Mouse (Mus musculus): ENCODE data around the gene Frmd6. TPM values are rescaled to one million over a fixed set of nuclear protein-coding genes. Genes with fewer than 3 reads are reported as not detected.

The Frmd6 gene
- total RNA-seq, 2 experiments from 2014 or later: 38.3 to 41.1 TPM

DNA sequence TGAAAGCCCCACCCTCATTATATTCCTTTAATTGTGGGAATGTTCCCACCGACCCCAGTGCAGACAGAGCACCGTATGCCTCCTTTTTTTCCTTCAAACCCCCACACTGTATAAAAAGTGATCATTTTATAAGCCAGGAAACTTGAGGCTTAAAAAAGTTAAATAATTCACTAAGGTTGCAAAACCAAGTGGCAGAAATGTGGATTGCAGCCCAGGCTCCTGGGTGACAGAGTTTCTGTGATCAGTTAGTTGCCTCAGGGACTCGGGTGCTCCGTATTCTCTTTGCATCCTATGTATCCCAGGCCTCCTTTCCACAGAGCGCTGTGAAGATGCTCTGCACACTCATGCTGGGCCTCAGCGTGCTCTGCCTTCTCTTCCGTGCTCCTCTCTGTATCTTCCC is 58.8 kb downstream of the Frmd6 start:
- intact Hi-C loops (cut with DNase I): loop anchor here (5.0 kb wide), 1 partner anchor 57 kb away; the partner anchor contains the start of gene Frmd6
- DNase-seq: no peak

GRCm38 (mm10) chr12:70884973-70885372 is 59.7 kb downstream of the Frmd6 start:
- intact Hi-C loops (cut with DNase I): loop anchor here (5.0 kb wide), 1 partner anchor 58 kb away; the partner anchor contains the start of gene Frmd6
- no peak for DNase-seq

- no peak for DNase-seq
- intact Hi-C loops (cut with DNase I): no loop called here
Observed at GRCm38 (mm10) chr12:70885576-70885975, 60.3 kb downstream of the Frmd6 start.

GRCm38 (mm10) chr12:70890405-70890804 is 65.1 kb downstream of the Frmd6 start:
- DNase-seq: no peak
- intact Hi-C loops (cut with DNase I): no loop called here

GRCm38 (mm10) chr12:70890874-70891470 is 65.7 kb downstream of the Frmd6 start:
- DNase-seq: no peak
- intact Hi-C loops (cut with DNase I): no loop called here

GRCm38 (mm10) chr12:70895275-70895674 is 70.0 kb downstream of the Frmd6 start:
- intact Hi-C loops (cut with DNase I): no loop called here
- DNase-seq: no peak

- intact Hi-C loops (cut with DNase I): no loop called here
Observed at GRCm38 (mm10) chr12:70896068-70896467, 70.8 kb downstream of the Frmd6 start.

DNA sequence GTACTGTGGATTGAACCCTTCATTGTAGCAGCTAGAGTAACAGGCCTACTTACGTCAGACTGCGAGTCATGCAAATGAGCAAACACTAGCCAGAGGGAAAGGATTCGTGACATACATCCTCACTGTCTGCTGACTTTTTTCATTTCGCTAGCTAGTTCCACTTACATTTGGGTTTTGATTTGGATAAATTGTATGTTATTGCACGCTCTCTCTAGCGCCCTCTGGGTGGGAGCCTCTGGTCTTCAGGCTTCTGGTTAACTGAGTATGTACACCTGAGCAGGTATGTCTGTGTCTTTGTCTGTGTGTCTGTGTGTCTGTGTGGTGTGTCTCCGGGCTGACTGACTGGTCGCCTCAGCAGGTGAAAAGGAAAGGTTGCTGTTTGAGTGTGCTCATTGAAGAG is 72.1 kb downstream of the Frmd6 start:
- intact Hi-C loops (cut with DNase I): no loop called here
- no peak for DNase-seq

More at GRCm38 (mm10) chr12:70896068-70896467, 70.8 kb downstream of the Frmd6 start:
- DNase-seq: no peak

DNA sequence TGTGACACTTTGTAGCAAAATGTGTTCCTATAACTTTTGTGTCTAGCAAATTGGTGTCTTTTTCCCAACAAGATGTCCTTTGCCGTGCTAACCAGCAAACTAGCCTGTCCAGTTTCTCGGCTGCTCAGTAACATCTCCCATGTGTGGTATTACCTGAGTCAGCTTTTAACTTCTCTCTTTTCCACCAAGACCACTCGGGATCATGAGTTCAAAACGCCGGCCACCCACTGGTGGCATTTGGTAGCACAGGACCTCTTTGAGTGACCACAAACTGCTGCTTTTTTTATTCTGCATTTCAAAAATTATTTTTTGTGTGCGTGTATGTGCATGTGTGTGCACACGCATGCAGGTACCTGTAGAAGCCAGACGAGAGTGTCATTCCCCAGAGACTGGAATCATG is 73.1 kb downstream of the Frmd6 start:
- intact Hi-C loops (cut with DNase I): no loop called here
- DNase-seq: no peak

DNA sequence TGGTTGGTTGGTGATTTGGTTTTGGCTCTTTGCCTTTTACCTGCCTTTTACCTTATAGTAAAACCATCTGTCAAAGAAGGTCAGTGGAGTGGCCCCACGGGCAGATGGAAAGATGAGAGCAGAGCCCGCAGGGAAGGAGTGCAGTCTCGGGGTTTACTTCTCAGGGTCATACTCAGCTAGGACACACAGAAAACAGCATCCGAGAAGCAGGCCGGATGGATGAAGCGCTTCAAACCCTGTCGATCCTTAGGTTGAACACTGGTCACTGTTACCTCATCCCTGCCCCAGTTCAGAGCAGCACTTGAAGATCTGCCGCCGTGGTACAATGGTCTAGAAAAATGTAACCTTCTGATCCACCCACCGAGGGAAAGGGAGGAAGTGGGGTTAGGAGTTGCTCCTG is 79.2 kb downstream of the Frmd6 start:
- intact Hi-C loops (cut with DNase I): no loop called here
- no peak for DNase-seq

GRCm38 (mm10) chr12:70906867-70907266 is 81.6 kb downstream of the Frmd6 start:
- DNase-seq: no peak
- intact Hi-C loops (cut with DNase I): no loop called here

DNA sequence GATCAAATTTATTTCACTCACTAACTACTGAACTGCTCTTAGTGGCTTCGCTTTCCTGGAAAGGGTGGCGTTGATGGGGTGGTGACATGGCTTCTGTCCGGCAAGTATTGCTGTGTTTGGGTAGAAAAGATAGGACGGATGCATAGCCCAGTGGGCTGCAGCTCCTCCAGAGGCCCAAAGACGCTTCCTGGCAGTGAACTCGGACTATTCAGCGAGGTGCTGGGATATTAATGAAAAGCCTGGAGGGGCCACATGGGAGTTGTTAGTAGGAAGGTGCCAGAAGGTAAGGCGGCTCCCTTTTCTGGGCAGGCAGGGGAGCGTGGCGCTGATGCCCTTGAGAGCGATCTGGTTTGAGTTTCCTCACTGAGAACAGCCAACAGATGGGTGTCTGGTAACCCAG is 82.3 kb downstream of the Frmd6 start:
- DNase-seq: no peak
- intact Hi-C loops (cut with DNase I): no loop called here

GRCm38 (mm10) chr12:70908076-70908475 is 82.8 kb downstream of the Frmd6 start:
- intact Hi-C loops (cut with DNase I): no loop called here

DNA sequence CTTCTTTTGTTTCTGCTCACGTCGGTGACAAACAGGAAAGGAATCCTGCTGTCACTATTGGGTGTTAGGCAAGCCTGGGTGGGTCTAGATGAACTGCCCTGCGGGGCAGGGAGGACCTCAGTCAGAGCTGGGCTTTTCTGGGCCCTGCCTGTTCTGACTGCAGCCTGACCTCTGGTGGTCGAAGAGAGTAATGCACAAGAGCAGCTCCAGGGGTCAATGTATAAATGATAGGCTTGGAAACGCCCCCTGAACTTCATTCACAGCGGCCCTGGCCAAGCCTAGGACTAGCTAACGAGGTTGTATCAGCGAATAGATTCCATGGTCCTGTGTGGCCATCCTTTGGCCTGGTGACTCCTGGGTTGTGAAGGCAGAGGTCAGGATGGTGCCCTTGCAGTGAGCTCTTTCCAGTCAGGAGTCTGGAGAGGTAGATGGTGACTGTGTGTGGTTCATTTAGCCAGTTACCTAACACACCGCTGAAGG is 85.0 kb downstream of the Frmd6 start:
- DNase-seq: peak; percentile 85 to 91
- intact Hi-C loops (cut with DNase I): loop anchor here (5.0 kb wide), 2 partner anchors 253 to 678 kb away; partner anchors contain the start of gene Pygl

More at GRCm38 (mm10) chr12:70908076-70908475, 82.8 kb downstream of the Frmd6 start:
- DNase-seq: no peak

- peak; percentile 85 to 91 for DNase-seq
- intact Hi-C loops (cut with DNase I): loop anchor here (1.0 to 5.0 kb wide), 4 partner anchors 86 to 679 kb away; partner anchors contain the start of genes Frmd6 and Pygl
Observed at GRCm38 (mm10) chr12:70911029-70911428, 85.7 kb downstream of the Frmd6 start.

- DNase-seq: no peak
- intact Hi-C loops (cut with DNase I): loop anchor here (1.0 to 5.0 kb wide), 4 partner anchors 87 to 680 kb away; partner anchors contain the start of genes Frmd6 and Pygl
Observed at GRCm38 (mm10) chr12:70911676-70912379, 86.5 kb downstream of the Frmd6 start.

GRCm38 (mm10) chr12:70913429-70913828 is 88.1 kb downstream of the Frmd6 start:
- peak; percentile 73 to 78 for DNase-seq
- intact Hi-C loops (cut with DNase I): loop anchor here (5.0 kb wide), 2 partner anchors 256 to 681 kb away; partner anchors contain the start of gene Pygl

DNA sequence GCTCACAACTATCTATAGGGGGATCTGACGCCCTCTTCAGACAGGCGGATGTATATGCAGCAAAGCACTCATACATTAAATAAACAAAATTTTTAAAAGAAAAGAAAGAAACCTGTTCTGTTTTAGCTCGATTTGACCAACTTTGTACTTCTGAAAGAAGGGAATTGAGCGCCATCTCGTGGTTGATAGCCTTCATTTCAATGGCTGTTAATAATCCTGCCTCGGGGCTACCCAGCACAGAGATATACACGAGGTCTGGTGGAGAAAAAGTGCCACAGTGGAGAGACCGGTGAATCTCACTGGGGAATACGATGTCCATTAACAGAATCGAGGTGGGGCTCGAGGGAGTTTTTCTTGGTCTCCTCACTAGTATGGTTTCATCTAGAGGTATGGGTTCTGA is 89.1 kb downstream of the Frmd6 start:
- peak in 1 of 2 experiments; percentile 65 for DNase-seq
- intact Hi-C loops (cut with DNase I): loop anchor here (5.0 kb wide), 2 partner anchors 257 to 682 kb away; partner anchors contain the start of gene Pygl

GRCm38 (mm10) chr12:70929781-70930180 is 104.5 kb downstream of the Frmd6 start:
- no peak for DNase-seq
- intact Hi-C loops (cut with DNase I): no loop called here

GRCm38 (mm10) chr12:70937150-70937549 is 111.8 kb downstream of the Frmd6 start:
- intact Hi-C loops (cut with DNase I): no loop called here
- no peak for DNase-seq
